Mouse (Mus musculus): ENCODE measurements at regions not wholly inside any gene's neighbourhood (a gene's known extent, or its start where the extent isn't known, plus 50 kb on each side); places are given as distances from the start of the nearest gene placed in this dataset.

DNA sequence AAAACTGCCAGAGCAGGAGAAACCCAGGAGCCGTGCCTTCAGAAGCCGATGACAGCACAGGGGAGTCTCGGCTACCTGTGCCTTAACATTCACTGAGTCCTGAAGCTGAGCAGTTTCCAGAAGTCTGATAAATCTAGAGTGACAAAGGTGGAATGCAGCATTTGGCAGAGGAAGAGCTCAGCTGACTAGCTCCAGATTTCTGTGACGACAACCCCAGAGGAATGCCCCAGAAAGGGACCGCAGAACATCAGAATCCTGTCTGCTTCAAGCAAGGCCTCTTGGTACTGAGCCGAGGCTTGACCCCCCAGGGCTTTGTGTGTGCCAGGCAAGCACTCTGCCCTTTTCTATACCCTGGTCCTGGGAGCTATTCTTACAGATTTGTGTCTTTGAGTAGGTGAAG is 119.0 kb upstream of the Irf2bp2 start:
- TF ChIP-seq CTCF (IDR thresholded peaks at IDR 0.05; ENCODE audit: control insufficient read depth, insufficient read depth, insufficient read length) = no peak
- no peak for TF ChIP-seq FOSL1 (IDR thresholded peaks at IDR 0.05; ENCODE audit: insufficient read depth, low read length, poor library complexity, severe bottlenecking)
